Mouse (Mus musculus): Measurements from ENCODE around the gene Krt18.

- no peak for TF ChIP-seq CTCF (IDR thresholded peaks at IDR 0.05; ENCODE audit: control insufficient read depth, insufficient read depth, low read length)
- no peak for TF ChIP-seq POLR2A (IDR thresholded peaks at IDR 0.05; ENCODE audit: borderline replicate concordance, control insufficient read depth, low read depth, low read length)
Measured at GRCm38 (mm10) chr15:102005290-102005689, 22.7 kb upstream of the Krt18 start.
